Mouse (Mus musculus): ENCODE results near the gene Rcbtb2. TPM values are rescaled to one million over a fixed set of nuclear protein-coding genes. Genes with fewer than 3 reads are reported as not detected.
A peak's percentile ranks its signal among the peaks of the same experiment; 100 is the strongest.

Gene Rcbtb2
- 116 and 136 TPM in 2 replicates for polyA plus RNA-seq (2014; fragmentation: Nextera tagmentation; extraction: Ambion mirVana)

GRCm38 (mm10) chr14:73122923-73123278, at the start of gene Rcbtb2:
Rcbtb2 (plus strand) TSS chr14:73123037.
- Histone ChIP-seq H3K27ac (ENCODE audit: low read depth, low read length) (no peak within 1 kb of the TSS), H3K4me3 (ENCODE audit: low read length) (no peak within 1 kb of the TSS)
- WGBS: 56% methylated on average over 4 of the region's 4 CpGs

DNA sequence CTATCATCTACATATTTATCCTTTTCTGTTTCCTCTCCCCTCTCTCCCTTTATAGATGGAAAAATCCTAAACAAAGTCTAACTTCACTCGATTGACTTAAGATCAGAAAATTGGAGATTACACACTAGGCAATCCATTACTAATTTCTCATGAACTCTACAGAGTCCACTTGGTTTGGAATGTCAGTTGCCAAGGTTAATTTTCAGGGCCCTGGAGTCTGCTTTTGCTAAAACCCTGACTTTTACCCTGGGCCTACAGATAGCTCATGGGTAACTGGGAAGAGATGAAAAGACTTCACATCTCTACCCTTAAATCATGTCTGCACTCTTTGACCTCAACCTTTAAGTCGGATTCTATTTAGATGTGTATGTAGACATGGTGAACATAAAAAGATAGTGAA, 39.3 kb upstream of the Rcbtb2 start:
- Histone ChIP-seq H3K27me3 (ENCODE audit: control insufficient read depth, insufficient read depth, low read length) (no peaks in the 10 kb centered on the region), H3K36me3 (ENCODE audit: control insufficient read depth, insufficient read depth, low read length) (no peaks in the 10 kb centered on the region), H3K9ac (ENCODE audit: low read depth, low read length) (no peak overlapping the region), H3K4me1 (ENCODE audit: control insufficient read depth, insufficient read depth, low read length) (no peaks in the 10 kb centered on the region), H3K4me2 (replicated peaks; ENCODE audit: low read depth, low read length) (no peak overlapping the region), H3K27ac (ENCODE audit: low read depth, low read length) (no peak overlapping the region), H3K4me3 (ENCODE audit: low read length) (no peak overlapping the region), H3K9me3 (ENCODE audit: control insufficient read depth, low read length) (no peaks in the 10 kb centered on the region)
- 89% methylated on average over 2 of the region's 2 CpGs for WGBS
- ATAC-seq (ENCODE audit: low FRiP score, low TSS enrichment): no peak

More at GRCm38 (mm10) chr14:73122923-73123278, at the start of gene Rcbtb2:
- H3K9me3 ChIP-seq (ENCODE audit: control insufficient read depth, low read length): no peaks in the 10 kb centered on the region
- no peaks in the 10 kb centered on the region for H3K27me3 ChIP-seq (ENCODE audit: control insufficient read depth, insufficient read depth, low read length)
- ATAC-seq (ENCODE audit: low FRiP score, low TSS enrichment): no peak
- H3K36me3 ChIP-seq (ENCODE audit: control insufficient read depth, insufficient read depth, low read length): no peaks in the 10 kb centered on the region
- no peaks in the 10 kb centered on the region for H3K4me1 ChIP-seq (ENCODE audit: control insufficient read depth, insufficient read depth, low read length)
- H3K4me2 ChIP-seq (replicated peaks; ENCODE audit: low read depth, low read length): no peak within 1 kb of the TSS
- H3K9ac ChIP-seq (ENCODE audit: low read depth, low read length): no peak within 1 kb of the TSS

DNA sequence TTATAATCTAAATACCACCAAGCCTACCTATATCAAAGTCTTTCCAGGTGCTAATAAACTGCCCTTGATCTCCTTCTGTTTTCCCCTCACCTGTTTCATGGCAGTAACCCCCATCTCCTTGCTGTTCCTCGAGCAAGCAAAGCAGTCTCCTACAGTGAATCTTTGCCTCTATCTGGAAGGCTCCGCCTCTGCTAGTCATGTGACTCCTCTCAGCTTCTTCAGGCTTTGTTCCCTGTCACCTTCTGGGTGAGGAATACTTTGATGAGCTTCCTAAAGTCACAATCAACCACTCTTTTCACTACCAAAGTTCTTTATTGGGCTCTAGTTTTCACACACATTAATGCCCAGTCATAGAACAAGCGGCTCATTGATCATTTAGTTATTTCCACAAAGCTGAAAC, 36.4 kb upstream of the Rcbtb2 start:
- 59% methylated on average over 3 of the region's 3 CpGs for WGBS
- no peaks in the 10 kb centered on the region for H3K9me3 ChIP-seq (ENCODE audit: control insufficient read depth, low read length)
- H3K4me3 ChIP-seq (ENCODE audit: low read length): no peak overlapping the region
- no peak overlapping the region for H3K9ac ChIP-seq (ENCODE audit: low read depth, low read length)
- H3K4me1 ChIP-seq (ENCODE audit: control insufficient read depth, insufficient read depth, low read length): no peaks in the 10 kb centered on the region
- H3K36me3 ChIP-seq (ENCODE audit: control insufficient read depth, insufficient read depth, low read length): no peaks in the 10 kb centered on the region
- H3K27ac ChIP-seq (ENCODE audit: low read depth, low read length): no peak overlapping the region
- H3K27me3 ChIP-seq (ENCODE audit: control insufficient read depth, insufficient read depth, low read length): no peaks in the 10 kb centered on the region
- H3K4me2 ChIP-seq (replicated peaks; ENCODE audit: low read depth, low read length): no peak overlapping the region
- no peak for ATAC-seq (ENCODE audit: low FRiP score, low TSS enrichment)

- Histone ChIP-seq H3K4me1 (ENCODE audit: control insufficient read depth, insufficient read depth, low read length) (no peaks in the 10 kb centered on the region), H3K36me3 (ENCODE audit: control insufficient read depth, insufficient read depth, low read length) (no peaks in the 10 kb centered on the region), H3K27me3 (ENCODE audit: control insufficient read depth, insufficient read depth, low read length) (no peaks in the 10 kb centered on the region), H3K9ac (ENCODE audit: low read depth, low read length) (no peak overlapping the region), H3K4me3 (ENCODE audit: low read length) (no peak overlapping the region), H3K4me2 (replicated peaks; ENCODE audit: low read depth, low read length) (no peak overlapping the region), H3K27ac (ENCODE audit: low read depth, low read length) (no peak overlapping the region), H3K9me3 (ENCODE audit: control insufficient read depth, low read length) (no peaks in the 10 kb centered on the region)
- 90% methylated on average over 5 of the region's 5 CpGs for WGBS
- ATAC-seq (ENCODE audit: low FRiP score, low TSS enrichment): no peak
Observed at GRCm38 (mm10) chr14:73087247-73087646, 35.6 kb upstream of the Rcbtb2 start.

DNA sequence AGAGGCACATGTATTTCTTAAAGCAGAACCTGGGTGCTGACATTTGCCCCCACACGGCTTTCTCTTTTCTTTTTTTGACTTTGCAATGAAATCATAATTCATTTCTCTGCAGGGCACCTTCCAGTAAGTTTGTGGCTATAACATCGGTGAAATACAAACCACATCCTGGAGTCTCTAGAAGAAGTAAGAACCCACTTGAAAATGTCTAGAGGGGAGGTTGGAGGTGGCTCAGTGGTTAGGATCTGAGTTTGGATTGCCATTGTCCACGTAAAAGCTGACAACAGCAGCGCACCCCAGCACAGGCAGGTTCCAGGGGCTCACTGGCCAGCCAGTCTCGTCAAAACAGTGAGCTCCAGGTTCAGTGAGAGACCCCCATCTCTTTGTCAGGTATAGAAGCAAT, 35.1 kb upstream of the Rcbtb2 start:
- Histone ChIP-seq H3K36me3 (ENCODE audit: control insufficient read depth, insufficient read depth, low read length) (no peaks in the 10 kb centered on the region), H3K4me3 (ENCODE audit: low read length) (no peak overlapping the region)

DNA sequence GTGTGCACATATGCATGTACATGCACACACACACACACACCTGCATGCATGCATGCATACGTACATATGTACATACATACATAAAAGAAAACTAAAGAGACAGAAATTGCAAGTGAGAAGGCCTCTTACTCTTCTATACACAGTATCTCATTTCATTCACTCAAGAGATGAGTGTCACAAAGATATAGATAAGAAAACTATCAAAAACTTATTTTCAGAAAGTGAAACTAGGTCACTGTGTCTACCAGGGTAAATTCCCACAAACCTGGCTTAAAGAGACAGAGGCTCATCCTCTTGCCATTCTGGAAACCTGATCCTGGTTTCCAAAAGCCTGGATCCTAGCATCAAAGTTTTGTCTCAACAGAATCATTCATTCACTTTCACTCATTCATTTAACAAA, 34.6 kb upstream of the Rcbtb2 start:
- no peak overlapping the region for H3K4me3 ChIP-seq (ENCODE audit: low read length)
- no peak overlapping the region for H3K9ac ChIP-seq (ENCODE audit: low read depth, low read length)
- no peaks in the 10 kb centered on the region for H3K27me3 ChIP-seq (ENCODE audit: control insufficient read depth, insufficient read depth, low read length)
- no peak for ATAC-seq (ENCODE audit: low FRiP score, low TSS enrichment)
- H3K36me3 ChIP-seq (ENCODE audit: control insufficient read depth, insufficient read depth, low read length): no peaks in the 10 kb centered on the region
- no peak overlapping the region for H3K27ac ChIP-seq (ENCODE audit: low read depth, low read length)
- H3K4me2 ChIP-seq (replicated peaks; ENCODE audit: low read depth, low read length): no peak overlapping the region
- 81% methylated on average over 1 of the region's 1 CpGs for WGBS
- H3K9me3 ChIP-seq (ENCODE audit: control insufficient read depth, low read length): no peaks in the 10 kb centered on the region
- no peaks in the 10 kb centered on the region for H3K4me1 ChIP-seq (ENCODE audit: control insufficient read depth, insufficient read depth, low read length)

More for the DNA sequence above, 35.1 kb upstream of the Rcbtb2 start:
- 84% methylated on average over 5 of the region's 5 CpGs for WGBS
- Histone ChIP-seq H3K4me2 (replicated peaks; ENCODE audit: low read depth, low read length) (no peak overlapping the region), H3K9ac (ENCODE audit: low read depth, low read length) (no peak overlapping the region), H3K4me1 (ENCODE audit: control insufficient read depth, insufficient read depth, low read length) (no peaks in the 10 kb centered on the region), H3K27ac (ENCODE audit: low read depth, low read length) (no peak overlapping the region), H3K27me3 (ENCODE audit: control insufficient read depth, insufficient read depth, low read length) (no peaks in the 10 kb centered on the region), H3K9me3 (ENCODE audit: control insufficient read depth, low read length) (no peaks in the 10 kb centered on the region)
- ATAC-seq (ENCODE audit: low FRiP score, low TSS enrichment): no peak

DNA sequence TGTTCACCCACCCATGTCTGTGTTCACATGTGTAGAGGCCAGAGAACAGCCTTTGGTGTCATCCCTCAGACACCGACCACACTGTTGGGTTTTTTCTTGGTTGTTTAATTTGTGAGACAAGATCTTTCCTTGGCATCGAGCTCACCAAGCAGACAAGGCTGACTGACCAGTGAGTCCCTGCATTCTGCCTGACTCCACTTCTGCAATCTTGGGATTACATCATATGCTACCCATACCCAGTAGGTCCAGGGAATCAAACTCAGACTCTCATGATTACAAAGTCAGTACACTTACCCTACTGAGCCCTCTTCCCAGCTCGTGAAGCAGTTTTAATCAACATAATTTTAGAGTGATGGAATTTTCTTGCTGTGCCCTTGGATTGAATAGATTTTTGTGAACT, 30.0 kb upstream of the Rcbtb2 start:
- Histone ChIP-seq H3K27ac (ENCODE audit: low read depth, low read length) (no peak overlapping the region), H3K9ac (ENCODE audit: low read depth, low read length) (no peak overlapping the region), H3K4me1 (ENCODE audit: control insufficient read depth, insufficient read depth, low read length) (no peaks in the 10 kb centered on the region), H3K9me3 (ENCODE audit: control insufficient read depth, low read length) (no peaks in the 10 kb centered on the region), H3K36me3 (ENCODE audit: control insufficient read depth, insufficient read depth, low read length) (no peaks in the 10 kb centered on the region), H3K4me2 (replicated peaks; ENCODE audit: low read depth, low read length) (no peak overlapping the region), H3K4me3 (ENCODE audit: low read length) (no peak overlapping the region), H3K27me3 (ENCODE audit: control insufficient read depth, insufficient read depth, low read length) (no peaks in the 10 kb centered on the region)
- no peak for ATAC-seq (ENCODE audit: low FRiP score, low TSS enrichment)
- WGBS: 88% methylated on average over 3 of the region's 3 CpGs

DNA sequence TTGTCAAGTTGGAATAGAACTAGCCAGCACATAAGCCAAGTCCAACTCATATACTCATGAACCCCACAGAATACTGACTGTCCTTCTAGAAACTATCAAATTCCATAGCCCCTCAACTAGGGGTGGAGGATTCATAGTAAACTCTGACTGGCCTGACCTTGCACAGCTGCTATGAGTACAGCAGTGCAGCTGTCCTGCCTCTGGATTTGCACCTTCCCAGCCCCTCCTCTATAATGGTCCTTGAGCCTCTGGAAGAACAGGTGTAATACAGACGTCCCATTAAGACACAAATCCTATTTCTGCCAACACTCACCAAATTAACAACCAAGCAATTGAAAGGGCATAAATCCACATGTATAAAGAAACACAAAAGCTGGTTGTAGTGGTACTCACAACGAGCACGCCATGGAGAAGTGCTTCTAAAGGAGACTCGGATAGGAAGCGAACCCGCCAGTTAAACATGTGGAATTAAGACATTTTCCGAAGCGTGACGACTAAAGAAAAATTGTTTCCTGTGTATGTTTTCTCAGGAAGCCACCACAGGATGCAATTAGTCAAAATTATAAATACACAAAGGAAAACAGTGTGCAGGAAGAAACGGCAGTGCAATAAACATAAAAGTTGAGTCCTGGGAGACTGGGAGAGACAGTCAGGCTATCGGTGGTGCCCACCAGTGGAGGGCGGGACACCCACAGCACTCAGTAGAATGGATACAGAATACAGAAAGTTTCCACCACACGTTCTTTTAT, 27.9 kb upstream of the Rcbtb2 start:
- H3K9ac ChIP-seq (ENCODE audit: low read depth, low read length): no peak overlapping the region
- H3K9me3 ChIP-seq (ENCODE audit: control insufficient read depth, low read length): no peaks in the 10 kb centered on the region
- H3K27ac ChIP-seq (ENCODE audit: low read depth, low read length): no peak overlapping the region
- WGBS: 60% methylated on average over 13 of the region's 13 CpGs
- no peaks in the 10 kb centered on the region for H3K4me1 ChIP-seq (ENCODE audit: control insufficient read depth, insufficient read depth, low read length)
- no peaks in the 10 kb centered on the region for H3K36me3 ChIP-seq (ENCODE audit: control insufficient read depth, insufficient read depth, low read length)
- H3K4me2 ChIP-seq (replicated peaks; ENCODE audit: low read depth, low read length): no peak overlapping the region
- H3K4me3 ChIP-seq (ENCODE audit: low read length): no peak overlapping the region
- no peak; the same call in 1 of the 2 replicates for ATAC-seq (ENCODE audit: low FRiP score, low TSS enrichment)
- no peaks in the 10 kb centered on the region for H3K27me3 ChIP-seq (ENCODE audit: control insufficient read depth, insufficient read depth, low read length)

- H3K9ac ChIP-seq (ENCODE audit: low read depth, low read length): no peak overlapping the region
- H3K27ac ChIP-seq (ENCODE audit: low read depth, low read length): no peak overlapping the region
- 43% methylated on average over 10 of the region's 10 CpGs for WGBS
- no peaks in the 10 kb centered on the region for H3K4me1 ChIP-seq (ENCODE audit: control insufficient read depth, insufficient read depth, low read length)
- ATAC-seq (ENCODE audit: low FRiP score, low TSS enrichment): peak; percentile 43; the same call in 1 of the 2 replicates
- H3K9me3 ChIP-seq (ENCODE audit: control insufficient read depth, low read length): no peaks in the 10 kb centered on the region
- H3K4me3 ChIP-seq (ENCODE audit: low read length): no peak overlapping the region
- H3K36me3 ChIP-seq (ENCODE audit: control insufficient read depth, insufficient read depth, low read length): no peaks in the 10 kb centered on the region
- H3K4me2 ChIP-seq (replicated peaks; ENCODE audit: low read depth, low read length): no peak overlapping the region
- no peaks in the 10 kb centered on the region; the same call in 1 of the 2 replicates for H3K27me3 ChIP-seq (ENCODE audit: control insufficient read depth, insufficient read depth, low read length)
Observed at GRCm38 (mm10) chr14:73098677-73099387, 24.0 kb upstream of the Rcbtb2 start.
